Mouse (Mus musculus): ENCODE results near the gene Ralgapa2. TPM values are rescaled to one million over a fixed set of nuclear protein-coding genes. Genes with fewer than 3 reads are reported as not detected.
A peak's percentile ranks its signal among the peaks of the same experiment; 100 is the strongest.

Gene Ralgapa2
- polyA plus RNA-seq, 1 experiment from 2014 or later, result 11.1 TPM

DNA sequence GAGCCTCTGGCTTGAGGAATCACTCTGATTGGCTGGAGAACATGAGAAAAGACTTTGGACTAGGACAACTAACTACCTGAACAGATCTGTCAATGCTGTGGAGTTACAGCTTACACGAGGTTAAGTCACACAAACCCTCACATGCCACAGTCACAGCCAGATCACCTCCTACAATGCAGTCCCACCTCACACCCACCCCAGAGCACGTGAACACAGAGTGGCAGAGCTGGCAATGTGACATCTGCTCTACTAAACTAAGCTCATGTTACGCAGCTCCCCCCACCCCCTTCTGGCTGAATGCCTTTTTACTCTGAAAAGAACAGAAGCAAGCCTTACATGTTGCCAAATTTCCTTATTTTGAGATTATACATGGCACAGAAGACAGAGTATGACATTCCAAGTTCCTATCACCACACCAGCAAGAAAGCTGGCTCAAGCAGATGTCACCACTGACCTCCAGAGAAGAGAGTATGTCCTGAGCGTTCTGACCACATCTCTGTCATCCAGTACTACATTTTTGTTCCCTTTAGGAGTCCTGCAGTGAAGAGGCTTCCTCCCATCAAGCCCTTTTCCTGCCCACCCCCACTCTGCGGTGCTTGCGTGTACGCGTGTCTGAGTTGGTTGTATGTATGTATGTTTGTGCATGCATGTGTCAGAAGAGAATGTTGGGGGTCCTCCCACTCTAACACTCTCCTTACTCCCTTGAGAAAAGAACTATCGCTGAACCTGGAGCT is 9.4 kb downstream of the Ralgapa2 start:
- peak; percentile 90 for ATAC-seq (replicated peaks; ENCODE audit: extremely low read depth, insufficient read depth, low FRiP score)
- no peak overlapping the region for H3K9ac ChIP-seq (ENCODE audit: low read length)
- H3K27ac ChIP-seq (ENCODE audit: low read length), result peak overlapping the region; percentile 73
- H3K36me3 ChIP-seq (ENCODE audit: control insufficient read depth, insufficient read depth), result no peaks in the 10 kb centered on the region
- H3K4me2 ChIP-seq (ENCODE audit: low read depth, low read length), result peak overlapping the region; percentile 34; the same call in 1 of the 2 replicates
- WGBS, result 43% methylated on average over 9 of the region's 9 CpGs
- H3K9me3 ChIP-seq (replicated peaks; ENCODE audit: control insufficient read depth, low read length), result no peaks in the 10 kb centered on the region
- peaks cover 29% of the 10 kb centered on the region for H3K4me1 ChIP-seq (ENCODE audit: control insufficient read depth, insufficient read depth, low read length)
- H3K4me3 ChIP-seq (ENCODE audit: low read length), result no peak overlapping the region
- H3K27me3 ChIP-seq (ENCODE audit: control insufficient read depth, insufficient read depth, low read length), result no peaks in the 10 kb centered on the region

DNA sequence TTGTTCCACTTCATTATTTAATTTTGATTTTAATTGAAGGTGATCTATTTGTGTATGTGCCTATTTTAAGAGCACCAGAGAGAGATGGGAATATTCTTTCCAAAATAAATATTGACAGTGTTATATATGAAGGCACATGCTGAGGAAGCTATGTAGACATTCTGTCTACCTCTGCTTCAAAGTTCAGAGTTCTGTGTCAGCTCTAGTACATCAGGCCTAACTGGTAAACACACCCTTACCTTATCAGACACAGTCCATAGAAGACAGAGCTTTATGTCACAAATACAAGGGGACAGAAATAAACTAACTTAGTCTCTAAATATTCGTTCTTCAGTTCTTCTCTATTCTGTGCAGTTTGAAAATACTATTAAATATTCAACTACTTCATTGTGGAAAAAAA is 12.1 kb downstream of the Ralgapa2 start:
- Histone ChIP-seq H3K9me3 (replicated peaks; ENCODE audit: control insufficient read depth, low read length) (no peaks in the 10 kb centered on the region), H3K4me2 (ENCODE audit: low read depth, low read length) (no peak overlapping the region), H3K4me3 (ENCODE audit: low read length) (no peak overlapping the region), H3K9ac (ENCODE audit: low read length) (no peak overlapping the region), H3K27ac (ENCODE audit: low read length) (no peak overlapping the region), H3K4me1 (ENCODE audit: control insufficient read depth, insufficient read depth, low read length) (peaks cover 29% of the 10 kb centered on the region), H3K27me3 (ENCODE audit: control insufficient read depth, insufficient read depth, low read length) (no peaks in the 10 kb centered on the region), H3K36me3 (ENCODE audit: control insufficient read depth, insufficient read depth) (no peaks in the 10 kb centered on the region)
- no peak for ATAC-seq (replicated peaks; ENCODE audit: extremely low read depth, insufficient read depth, low FRiP score)
- WGBS, result 90% methylated on average over 1 of the region's 1 CpGs

DNA sequence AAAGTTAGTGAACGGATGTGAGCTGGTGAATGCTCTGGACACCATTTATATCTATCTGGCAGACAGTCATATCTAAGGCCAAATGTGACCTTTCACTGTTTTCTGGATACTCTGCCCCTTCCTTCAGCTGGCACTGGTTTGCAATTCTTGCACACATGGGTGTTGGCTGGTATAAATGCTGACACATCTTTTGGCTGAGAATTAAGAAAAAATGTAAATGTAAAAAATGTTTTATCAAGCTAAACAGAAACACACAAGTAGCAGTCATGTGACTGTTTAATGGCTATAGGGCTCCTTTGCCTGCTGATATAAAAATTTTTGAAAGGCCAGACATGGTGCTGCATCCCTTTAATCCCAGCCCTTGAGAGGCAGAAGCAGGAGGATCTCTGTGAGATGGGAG is 13.0 kb downstream of the Ralgapa2 start:
- no peak overlapping the region for H3K4me2 ChIP-seq (ENCODE audit: low read depth, low read length)
- no peak overlapping the region for H3K4me3 ChIP-seq (ENCODE audit: low read length)
- no peak overlapping the region for H3K27ac ChIP-seq (ENCODE audit: low read length)
- H3K36me3 ChIP-seq (ENCODE audit: control insufficient read depth, insufficient read depth), result no peaks in the 10 kb centered on the region
- no peak overlapping the region for H3K9ac ChIP-seq (ENCODE audit: low read length)
- H3K27me3 ChIP-seq (ENCODE audit: control insufficient read depth, insufficient read depth, low read length), result no peaks in the 10 kb centered on the region
- H3K4me1 ChIP-seq (ENCODE audit: control insufficient read depth, insufficient read depth, low read length), result peaks cover 29% of the 10 kb centered on the region
- no peaks in the 10 kb centered on the region for H3K9me3 ChIP-seq (replicated peaks; ENCODE audit: control insufficient read depth, low read length)
- WGBS, result 83% methylated on average over 1 of the region's 1 CpGs
- ATAC-seq (replicated peaks; ENCODE audit: extremely low read depth, insufficient read depth, low FRiP score), result no peak

DNA sequence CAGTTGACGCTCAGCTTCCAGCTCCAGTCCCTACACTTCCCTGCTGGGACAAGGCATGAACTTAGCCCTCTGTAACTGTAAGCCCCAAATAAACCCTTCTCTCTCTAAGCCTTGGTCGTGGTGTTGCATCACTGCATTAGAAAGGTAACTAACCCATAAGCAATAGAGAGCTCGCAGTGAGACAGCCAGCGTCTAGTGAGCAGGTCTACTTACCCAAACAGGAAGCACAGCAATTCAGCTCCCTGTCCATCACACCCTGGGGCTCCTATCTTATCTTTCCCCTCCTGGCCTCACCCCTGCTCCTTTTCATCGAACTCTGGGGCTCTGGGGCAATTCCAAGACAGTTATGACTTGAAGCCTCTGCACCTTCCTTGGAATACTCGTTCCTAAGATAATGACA is 13.8 kb downstream of the Ralgapa2 start:
- H3K27ac ChIP-seq (ENCODE audit: low read length), result no peak overlapping the region
- no peak overlapping the region for H3K9ac ChIP-seq (ENCODE audit: low read length)
- WGBS, result 43% methylated on average over 6 of the region's 6 CpGs
- peaks cover 21% of the 10 kb centered on the region for H3K4me1 ChIP-seq (ENCODE audit: control insufficient read depth, insufficient read depth, low read length)
- H3K4me3 ChIP-seq (ENCODE audit: low read length), result no peak overlapping the region
- no peaks in the 10 kb centered on the region for H3K9me3 ChIP-seq (replicated peaks; ENCODE audit: control insufficient read depth, low read length)
- no peaks in the 10 kb centered on the region for H3K27me3 ChIP-seq (ENCODE audit: control insufficient read depth, insufficient read depth, low read length)
- H3K36me3 ChIP-seq (ENCODE audit: control insufficient read depth, insufficient read depth), result no peaks in the 10 kb centered on the region
- no peak overlapping the region for H3K4me2 ChIP-seq (ENCODE audit: low read depth, low read length)
- no peak for ATAC-seq (replicated peaks; ENCODE audit: extremely low read depth, insufficient read depth, low FRiP score)

DNA sequence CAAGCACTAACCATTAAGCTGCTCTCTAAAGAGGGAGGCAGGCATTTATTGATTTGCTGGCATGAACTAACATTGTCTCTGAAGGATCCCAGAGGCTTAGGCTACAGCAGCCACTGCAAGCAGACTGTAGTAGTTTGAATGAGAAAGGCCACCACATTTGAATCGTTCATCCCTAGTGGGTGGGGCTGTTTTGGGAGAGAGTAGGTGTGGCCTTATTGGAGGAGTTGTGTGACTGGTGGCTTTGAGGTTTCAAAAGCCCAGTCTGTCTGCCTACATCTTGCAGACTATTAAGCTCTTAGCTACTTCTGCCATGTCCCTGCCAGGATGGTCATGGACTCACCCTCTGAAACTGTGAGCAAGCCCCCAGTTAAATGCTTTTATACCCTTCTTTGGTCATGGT is 15.1 kb downstream of the Ralgapa2 start:
- ATAC-seq (replicated peaks; ENCODE audit: extremely low read depth, insufficient read depth, low FRiP score), result no peak
- peaks cover 8% of the 10 kb centered on the region for H3K4me1 ChIP-seq (ENCODE audit: control insufficient read depth, insufficient read depth, low read length)
- H3K36me3 ChIP-seq (ENCODE audit: control insufficient read depth, insufficient read depth), result no peaks in the 10 kb centered on the region
- no peaks in the 10 kb centered on the region for H3K27me3 ChIP-seq (ENCODE audit: control insufficient read depth, insufficient read depth, low read length)
- no peak overlapping the region for H3K9ac ChIP-seq (ENCODE audit: low read length)
- H3K9me3 ChIP-seq (replicated peaks; ENCODE audit: control insufficient read depth, low read length), result no peaks in the 10 kb centered on the region
- 59% methylated on average over 1 of the region's 1 CpGs for WGBS
- H3K4me3 ChIP-seq (ENCODE audit: low read length), result no peak overlapping the region
- H3K27ac ChIP-seq (ENCODE audit: low read length), result no peak overlapping the region
- no peak overlapping the region for H3K4me2 ChIP-seq (ENCODE audit: low read depth, low read length)

DNA sequence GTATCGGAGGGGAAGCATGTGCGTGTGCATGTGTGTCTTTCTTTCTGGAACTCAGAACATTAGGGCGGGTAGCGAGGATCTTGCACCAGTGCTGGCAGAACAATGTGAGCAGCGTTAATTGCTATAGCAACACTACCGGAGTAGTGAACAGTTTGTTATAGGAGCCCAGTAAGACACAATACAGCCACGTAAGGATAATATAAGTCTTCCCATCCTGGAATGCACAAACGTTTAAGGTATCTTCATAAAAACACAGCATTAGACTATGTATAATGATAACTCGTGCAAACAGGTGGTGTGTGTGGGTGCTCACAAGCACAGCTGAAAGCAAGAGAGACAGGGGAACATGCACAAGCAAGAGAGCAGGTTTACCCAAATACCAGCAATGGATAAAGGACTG is 16.4 kb downstream of the Ralgapa2 start:
- H3K36me3 ChIP-seq (ENCODE audit: control insufficient read depth, insufficient read depth), result no peaks in the 10 kb centered on the region
- H3K27ac ChIP-seq (ENCODE audit: low read length), result no peak overlapping the region
- no peak overlapping the region for H3K4me3 ChIP-seq (ENCODE audit: low read length)
- no peaks in the 10 kb centered on the region for H3K27me3 ChIP-seq (ENCODE audit: control insufficient read depth, insufficient read depth, low read length)
- 0 out of 2 replicates have a peak, but pooled peaks cover 5% of the 10 kb centered on the region for H3K4me1 ChIP-seq (ENCODE audit: control insufficient read depth, insufficient read depth, low read length)
- ATAC-seq (replicated peaks; ENCODE audit: extremely low read depth, insufficient read depth, low FRiP score), result no peak
- H3K4me2 ChIP-seq (ENCODE audit: low read depth, low read length), result no peak overlapping the region
- 86% methylated on average over 9 of the region's 9 CpGs for WGBS
- H3K9me3 ChIP-seq (replicated peaks; ENCODE audit: control insufficient read depth, low read length), result no peaks in the 10 kb centered on the region
- H3K9ac ChIP-seq (ENCODE audit: low read length), result no peak overlapping the region

DNA sequence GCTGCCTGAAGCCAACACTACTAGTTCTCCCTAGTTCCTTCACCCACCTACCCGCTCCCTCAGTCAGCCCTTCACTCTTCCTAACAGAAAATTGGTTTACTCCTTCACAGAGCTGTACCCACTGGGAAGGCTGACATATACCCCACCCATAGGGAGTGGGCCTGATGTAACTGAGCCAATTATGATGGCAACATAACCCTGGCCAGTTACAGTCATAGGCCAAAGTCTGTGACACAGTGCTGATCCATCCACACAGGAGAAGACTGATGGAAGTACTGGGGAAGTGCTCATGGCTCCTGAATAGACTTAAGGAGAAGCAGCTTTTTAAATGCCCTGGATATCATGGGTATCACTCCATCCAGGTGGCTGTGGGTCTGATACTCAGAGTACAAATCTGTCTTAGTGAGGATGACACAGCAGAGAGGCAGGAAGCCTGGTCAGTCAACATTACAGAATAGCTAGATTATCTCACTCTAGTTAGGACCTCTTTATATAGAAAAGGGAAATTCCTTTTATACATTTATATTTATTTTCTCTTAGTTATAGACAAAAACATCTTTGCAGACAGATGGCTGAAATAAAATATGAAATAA is 18.7 kb downstream of the Ralgapa2 start:
- Histone ChIP-seq H3K9me3 (replicated peaks; ENCODE audit: control insufficient read depth, low read length) (no peaks in the 10 kb centered on the region), H3K36me3 (ENCODE audit: control insufficient read depth, insufficient read depth) (no peaks in the 10 kb centered on the region), H3K27me3 (ENCODE audit: control insufficient read depth, insufficient read depth, low read length) (no peaks in the 10 kb centered on the region), H3K27ac (ENCODE audit: low read length) (no peak overlapping the region), H3K4me1 (ENCODE audit: control insufficient read depth, insufficient read depth, low read length) (0 out of 2 replicates have a peak, but pooled peaks cover 4% of the 10 kb centered on the region), H3K9ac (ENCODE audit: low read length) (no peak overlapping the region), H3K4me2 (ENCODE audit: low read depth, low read length) (no peak overlapping the region), H3K4me3 (ENCODE audit: low read length) (no peak overlapping the region)
- 87% methylated on average over 1 of the region's 1 CpGs for WGBS
- no peak for ATAC-seq (replicated peaks; ENCODE audit: extremely low read depth, insufficient read depth, low FRiP score)

DNA sequence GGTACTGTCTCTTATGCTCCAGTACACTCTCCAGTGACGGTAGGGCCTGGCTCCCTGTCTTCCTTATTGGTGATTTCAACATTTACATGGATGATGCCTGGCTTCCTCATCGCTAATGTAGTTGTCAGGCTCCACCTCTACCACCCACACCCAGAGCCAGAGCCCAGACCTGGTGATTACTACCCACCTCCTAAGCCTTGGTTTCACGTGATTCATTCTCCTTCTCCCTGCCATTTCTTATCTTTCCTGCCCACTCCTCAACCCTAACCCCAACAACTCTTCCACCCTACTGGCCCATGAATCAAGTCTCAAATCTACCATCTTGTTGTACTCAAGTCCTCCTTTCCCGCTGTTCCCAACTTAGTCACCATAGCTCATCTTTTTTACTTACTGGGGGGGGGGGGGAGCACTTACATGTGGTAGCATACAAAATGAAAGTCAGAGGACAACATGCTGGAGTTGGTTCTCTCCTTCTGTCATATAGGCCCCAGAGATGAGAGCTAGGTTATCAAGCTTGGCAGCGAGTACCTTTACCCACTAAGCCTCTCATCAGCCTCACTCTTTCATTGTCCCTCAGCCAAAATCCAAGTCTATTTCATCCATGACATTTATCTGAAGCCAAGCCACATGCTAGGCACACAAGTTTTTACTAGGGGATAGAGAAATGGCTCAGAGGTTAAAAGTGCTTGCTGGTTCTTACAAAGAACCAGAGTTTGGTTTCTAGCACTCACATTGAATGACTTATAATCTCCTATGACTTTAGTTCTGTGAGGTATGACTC is 20.1 kb downstream of the Ralgapa2 start:
- no peak overlapping the region for H3K9ac ChIP-seq (ENCODE audit: low read length)
- H3K27ac ChIP-seq (ENCODE audit: low read length), result no peak overlapping the region
- H3K4me2 ChIP-seq (ENCODE audit: low read depth, low read length), result no peak overlapping the region
- H3K4me3 ChIP-seq (ENCODE audit: low read length), result no peak overlapping the region
- no peaks in the 10 kb centered on the region for H3K27me3 ChIP-seq (ENCODE audit: control insufficient read depth, insufficient read depth, low read length)
- H3K4me1 ChIP-seq (ENCODE audit: control insufficient read depth, insufficient read depth, low read length), result peaks cover 10% of the 10 kb centered on the region
- no peak for ATAC-seq (replicated peaks; ENCODE audit: extremely low read depth, insufficient read depth, low FRiP score)
- WGBS, result 91% methylated on average over 5 of the region's 5 CpGs
- H3K36me3 ChIP-seq (ENCODE audit: control insufficient read depth, insufficient read depth), result no peaks in the 10 kb centered on the region
- H3K9me3 ChIP-seq (replicated peaks; ENCODE audit: control insufficient read depth, low read length), result no peaks in the 10 kb centered on the region

DNA sequence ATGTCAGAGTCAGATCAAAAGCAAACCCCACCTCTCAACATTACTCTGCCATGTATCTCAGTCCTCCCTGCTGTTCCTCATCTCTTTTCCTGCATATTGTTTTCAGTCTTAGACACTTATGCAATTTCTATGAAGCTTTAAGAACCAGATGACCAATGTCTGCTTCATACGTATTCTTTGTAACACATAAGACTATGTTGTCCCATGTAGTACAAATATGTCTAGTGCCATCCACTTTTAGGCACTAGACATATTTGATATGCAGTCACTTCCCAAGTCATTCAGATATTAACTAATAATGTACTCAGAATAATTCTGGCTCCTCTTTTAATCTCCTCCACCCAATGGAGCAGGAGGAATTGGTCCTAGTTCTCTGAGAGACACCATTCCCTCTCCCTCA is 21.2 kb downstream of the Ralgapa2 start:
- no peak overlapping the region for H3K9ac ChIP-seq (ENCODE audit: low read length)
- no peaks in the 10 kb centered on the region for H3K9me3 ChIP-seq (replicated peaks; ENCODE audit: control insufficient read depth, low read length)
- no peak overlapping the region for H3K4me3 ChIP-seq (ENCODE audit: low read length)
- H3K36me3 ChIP-seq (ENCODE audit: control insufficient read depth, insufficient read depth), result no peaks in the 10 kb centered on the region
- no peaks in the 10 kb centered on the region for H3K27me3 ChIP-seq (ENCODE audit: control insufficient read depth, insufficient read depth, low read length)
- 65% methylated on average over 1 of the region's 1 CpGs for WGBS
- H3K27ac ChIP-seq (ENCODE audit: low read length), result no peak overlapping the region
- peaks cover 15% of the 10 kb centered on the region for H3K4me1 ChIP-seq (ENCODE audit: control insufficient read depth, insufficient read depth, low read length)
- no peak for ATAC-seq (replicated peaks; ENCODE audit: extremely low read depth, insufficient read depth, low FRiP score)
- no peak overlapping the region for H3K4me2 ChIP-seq (ENCODE audit: low read depth, low read length)
